Mouse (Mus musculus) forebrain, embryonic 10.5 days (tissue): ENCODE results near the gene Rcan1. TPM values are rescaled to one million over a fixed set of nuclear protein-coding genes. Genes with fewer than 3 reads are reported as not detected.
"Not testable (repeated sequence)": the region's sequence is repeated elsewhere in the genome, so short reads cannot be mapped to it uniquely, and the experiment has no call there.

Experiments
- DNase-seq: peaks from one replicate; pipeline ENCODE4 v3.0.0-alpha.2; 2017; ENCODE audit warnings: low spot score; ENCODE audit errors: extremely low spot score
- H3K27ac ChIP-seq: fragments of 300-500 bp; sonication (generic); 2 replicates; pipeline ENCODE4 v1.5.1; 2016; ENCODE audit warnings: mild to moderate bottlenecking
- H3K27me3 ChIP-seq: fragments of 300-500 bp; sonication (generic); 2 replicates; pipeline ENCODE4 v1.6.1; 2016; ENCODE audit warnings: mild to moderate bottlenecking; ENCODE audit not compliant: poor library complexity, severe bottlenecking
- H3K36me3 ChIP-seq: fragments of 300-500 bp; sonication (generic); replicated peaks from 2 replicates; pipeline ENCODE4 v1.6.1; 2016; ENCODE audit warnings: mild to moderate bottlenecking, moderate library complexity
- H3K4me1 ChIP-seq: fragments of 300-500 bp; sonication (generic); 2 replicates; pipeline ENCODE4 v1.6.1; 2016
- H3K4me3 ChIP-seq: fragments of 300-500 bp; sonication (generic); 2 replicates; pipeline ENCODE4 v1.5.1; 2016; ENCODE audit warnings: mild to moderate bottlenecking, moderate library complexity
- H3K9me3 ChIP-seq: fragments of 300-500 bp; sonication (generic); 2 replicates; pipeline ENCODE4 v1.6.1; 2016; ENCODE audit warnings: mild to moderate bottlenecking, moderate library complexity
- WGBS: fragments of 180-500 bp; shearing (Covaris S2); methylation state at CpG from one replicate; pipeline ENCODE4 v1.1.7; 2016; 5-methylcytosine and 5-hydroxymethylcytosine counted together
- polyA plus RNA-seq: library from polyadenylated mRNA; unstranded; fragments of >200 nt; fragmentation: Nextera tagmentation; extraction: Ambion mirVana; gene quantifications from 2 replicates; pipeline ENCODE4 v1.2.1, GENCODE M21; 2016

Rcan1 gene
- polyA plus RNA-seq: 34.4 and 34.7 TPM in 2 replicates

DNA sequence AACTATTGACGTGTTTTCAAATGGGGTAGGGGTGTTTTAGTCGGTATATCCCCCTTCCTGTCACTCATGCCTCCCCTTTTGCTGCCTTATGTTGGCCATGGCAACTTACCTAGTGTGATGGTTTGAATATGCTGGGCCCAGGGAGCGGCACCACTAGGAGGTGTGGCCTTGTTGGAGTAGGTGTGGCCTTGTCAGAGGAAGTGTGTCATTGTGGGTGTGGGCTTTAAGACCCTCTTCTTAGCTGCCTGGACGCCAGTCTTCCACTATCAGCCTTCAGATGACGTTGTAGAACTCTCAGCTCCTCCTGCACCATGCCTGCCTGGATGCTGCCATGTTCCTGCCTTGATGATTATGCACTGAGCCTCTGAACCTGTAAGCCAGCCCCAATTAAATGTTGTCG, at the start of gene Rcan1:
Rcan1 (minus strand) TSS at position 162 of the 400 bp plus-strand sequence.
- WGBS: 69% methylated on average over 6 of the region's 6 CpGs
- H3K27me3 ChIP-seq: no peaks in the 10 kb centered on the region
- no peak for DNase-seq
- H3K27ac ChIP-seq: no peak within 1 kb of the TSS
- H3K4me3 ChIP-seq: no peak within 1 kb of the TSS
- H3K4me1 ChIP-seq: peaks cover 10% of the 10 kb centered on the region
- no peaks in the 10 kb centered on the region for H3K9me3 ChIP-seq
- no peaks in the 10 kb centered on the region for H3K36me3 ChIP-seq

DNA sequence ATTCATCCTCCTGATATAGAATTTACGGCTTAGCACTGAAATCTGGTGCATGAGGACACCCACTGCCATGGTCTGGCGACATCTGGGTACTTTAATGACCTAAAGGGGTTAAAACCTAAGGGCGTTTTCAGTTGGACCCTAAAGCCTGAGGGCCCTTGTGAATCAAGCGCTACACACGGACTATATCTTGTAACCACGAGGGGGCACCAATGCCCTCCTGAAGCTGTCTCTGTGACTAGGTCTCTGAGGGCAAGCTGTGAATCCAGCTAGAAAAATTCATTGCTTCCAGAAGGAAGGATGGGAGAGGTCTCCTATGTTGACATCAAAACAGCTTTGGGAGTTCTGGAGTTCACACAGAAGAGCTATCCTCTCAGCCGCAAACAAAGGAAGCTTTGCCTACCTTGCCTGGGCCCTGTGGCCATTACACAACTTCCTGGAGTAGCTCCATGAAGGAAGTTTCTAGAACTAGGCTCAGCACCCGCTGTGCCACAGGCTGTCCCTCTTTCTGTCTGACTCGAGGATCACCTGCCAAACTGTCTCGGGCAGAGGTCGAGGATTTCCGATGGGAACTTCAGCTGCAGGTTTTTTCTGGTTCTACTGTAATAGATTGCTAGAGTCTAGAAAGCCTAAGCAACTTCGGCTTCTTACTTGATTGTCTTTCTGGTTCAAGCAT, 49.3 kb upstream of the Rcan1 start:
- Histone ChIP-seq H3K4me3 (no peak overlapping the region), H3K9me3 (no peaks in the 10 kb centered on the region), H3K27ac (no peak overlapping the region), H3K27me3 (peaks cover 11% of the 10 kb centered on the region; the same call in 1 of the 2 replicates), H3K36me3 (no peaks in the 10 kb centered on the region), H3K4me1 (peaks cover 30% of the 10 kb centered on the region)
- WGBS: 56% methylated on average over 13 of the region's 13 CpGs
- peak; percentile 47 for DNase-seq

DNA sequence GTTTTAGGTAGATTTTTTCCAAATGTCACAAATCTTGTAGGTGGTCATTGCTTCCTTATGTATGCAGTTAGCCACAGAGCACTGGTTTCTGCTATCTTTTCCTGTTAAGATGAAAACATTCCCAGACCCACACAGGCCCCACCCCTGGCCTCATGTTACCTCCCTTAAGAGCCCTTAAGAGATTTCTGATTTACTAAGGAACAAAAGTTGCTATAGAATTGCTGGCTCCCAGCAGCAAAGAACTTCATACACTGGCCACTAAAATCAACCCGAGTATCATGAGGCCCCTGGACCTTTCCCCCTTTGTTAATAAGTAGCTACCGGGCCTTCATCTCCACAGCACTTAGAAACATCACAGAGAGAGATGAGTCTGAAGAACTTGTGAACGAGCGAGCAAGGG, 48.1 kb upstream of the Rcan1 start:
- no peaks in the 10 kb centered on the region for H3K9me3 ChIP-seq
- no peak for DNase-seq
- no peak overlapping the region for H3K4me3 ChIP-seq
- H3K4me1 ChIP-seq: peaks cover 17% of the 10 kb centered on the region
- WGBS: 72% methylated on average over 4 of the region's 4 CpGs
- peaks cover 16% of the 10 kb centered on the region; the same call in 1 of the 2 replicates for H3K27me3 ChIP-seq
- no peak overlapping the region for H3K27ac ChIP-seq
- no peaks in the 10 kb centered on the region for H3K36me3 ChIP-seq

DNA sequence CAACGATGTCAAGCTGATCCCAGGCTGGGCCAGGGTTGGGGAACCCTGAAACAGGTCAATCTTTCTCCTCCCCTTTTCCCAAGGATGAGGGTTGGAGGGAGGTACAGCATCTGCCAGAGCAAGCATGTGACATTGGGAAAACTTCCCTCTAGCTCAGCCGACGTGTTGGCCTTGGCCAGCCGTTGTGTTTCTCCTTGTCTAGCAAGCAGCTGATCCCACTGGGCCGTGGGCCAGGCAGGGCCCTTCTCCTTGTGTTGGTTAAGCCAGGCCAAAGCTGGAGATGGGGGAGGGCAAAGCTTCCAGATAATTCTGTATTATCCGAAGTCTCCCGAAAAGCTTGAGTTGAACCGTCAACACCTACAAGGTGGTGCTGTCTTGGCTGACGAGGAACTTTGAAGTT, 45.5 kb upstream of the Rcan1 start:
- H3K27ac ChIP-seq: no peak overlapping the region
- H3K4me1 ChIP-seq: peaks cover 28% of the 10 kb centered on the region
- 90% methylated on average over 9 of the region's 9 CpGs for WGBS
- H3K27me3 ChIP-seq: peaks cover 11% of the 10 kb centered on the region; the same call in 1 of the 2 replicates
- H3K9me3 ChIP-seq: no peaks in the 10 kb centered on the region
- H3K4me3 ChIP-seq: no peak overlapping the region
- DNase-seq: no peak
- H3K36me3 ChIP-seq: no peaks in the 10 kb centered on the region

DNA sequence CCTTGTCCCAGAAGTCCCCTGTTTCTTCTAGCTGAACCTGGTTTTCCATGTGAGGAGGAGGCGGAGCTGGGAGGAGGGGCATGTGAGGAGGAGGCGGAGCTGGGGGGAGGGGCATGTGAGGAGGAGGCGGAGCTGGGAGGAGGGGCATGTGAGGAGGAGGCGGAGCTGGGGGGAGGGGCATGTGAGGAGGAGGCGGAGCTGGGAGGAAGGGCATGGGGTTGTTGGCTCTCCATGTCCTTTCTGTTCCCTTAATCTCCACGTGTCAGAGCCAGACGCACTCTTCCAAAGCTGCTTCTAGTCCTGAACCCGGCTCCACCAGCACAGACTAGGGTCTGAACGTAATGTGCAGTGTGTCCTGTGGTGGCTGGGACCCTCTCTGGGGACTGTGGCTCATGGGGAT, 44.2 kb upstream of the Rcan1 start:
- H3K27ac ChIP-seq, H3K9me3 ChIP-seq, H3K4me3 ChIP-seq, H3K36me3 ChIP-seq, H3K27me3 ChIP-seq, DNase-seq: not testable (repeated sequence)
- 69% methylated on average over 9 of the region's 9 CpGs for WGBS
- peaks cover 27% of the 10 kb centered on the region for H3K4me1 ChIP-seq

DNA sequence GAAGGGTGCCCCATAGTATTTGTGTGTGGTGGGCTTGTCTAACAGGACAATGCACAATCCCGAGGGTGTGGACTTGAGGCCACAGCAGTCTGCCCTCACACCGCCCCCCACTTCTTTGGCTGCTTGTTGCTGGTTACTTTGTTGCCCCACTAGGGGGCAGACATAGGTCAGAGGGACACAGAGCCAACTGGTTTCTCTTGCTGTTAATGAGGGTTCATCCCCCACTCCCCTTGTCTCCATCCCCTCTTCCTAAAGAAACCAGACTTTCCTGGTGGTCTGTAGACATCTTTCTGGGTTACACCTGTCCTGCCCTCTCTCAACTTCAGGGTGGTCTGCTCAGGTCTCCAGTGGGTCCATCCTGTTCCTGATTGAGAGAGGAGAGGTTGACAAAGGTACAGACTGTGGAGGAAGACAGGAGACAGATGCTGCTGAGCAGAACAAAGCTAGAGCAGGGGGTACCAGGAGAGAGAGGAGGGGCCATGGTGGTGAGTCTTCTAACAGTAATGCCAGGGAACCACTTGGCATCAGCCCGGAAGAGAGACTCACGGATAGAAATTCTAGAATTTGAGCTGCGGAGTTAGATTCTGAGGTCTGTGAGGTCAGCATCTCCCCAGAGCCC, 41.2 kb upstream of the Rcan1 start:
- DNase-seq: peak; percentile 49
- 62% methylated on average over 5 of the region's 5 CpGs for WGBS

DNA sequence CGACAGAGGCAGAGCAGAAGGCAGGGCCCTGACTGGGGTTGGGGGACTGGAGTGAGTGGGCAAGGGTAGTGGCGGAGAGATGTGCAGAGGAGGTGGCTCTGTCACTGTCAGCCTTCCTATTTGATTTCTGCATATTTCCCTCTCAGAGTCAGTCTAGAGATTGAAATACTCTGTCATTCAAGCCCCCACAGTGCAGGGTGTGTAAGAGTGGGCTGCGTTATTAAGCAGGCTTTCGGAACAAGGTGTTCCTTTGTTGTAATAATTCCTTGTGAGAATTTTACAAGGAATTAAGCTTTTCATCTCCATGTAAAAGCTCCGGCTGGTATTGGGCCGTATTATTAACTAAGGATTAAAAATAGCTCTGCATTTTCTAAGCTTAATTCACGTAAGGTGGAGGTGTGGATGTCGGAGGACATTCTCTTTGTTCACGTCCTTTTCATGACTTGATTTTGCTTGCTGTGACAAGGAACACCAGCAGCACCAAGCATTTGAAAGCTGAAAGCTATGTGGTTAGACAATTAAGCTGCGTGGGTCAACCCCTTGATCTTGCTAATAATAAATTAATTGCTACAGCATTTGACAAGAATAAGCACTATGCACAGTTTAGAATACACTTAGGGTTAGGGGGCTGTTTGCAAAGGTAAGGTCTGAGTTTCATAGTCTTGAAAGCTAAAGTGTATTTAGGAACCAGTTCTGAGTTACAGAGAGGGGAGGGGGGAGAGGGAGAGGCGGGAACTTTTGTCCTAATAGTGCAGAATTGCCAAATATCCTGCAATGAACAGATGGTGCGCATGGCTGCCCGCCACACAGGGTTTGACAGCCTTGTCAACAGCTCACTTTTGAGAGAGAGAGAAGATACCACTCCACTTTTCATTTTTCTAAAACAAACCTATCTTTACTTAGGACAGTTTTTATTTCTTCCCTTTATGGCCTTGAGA, 40.4 kb upstream of the Rcan1 start:
- Histone ChIP-seq H3K27me3 (peaks cover 6% of the 10 kb centered on the region; the same call in 1 of the 2 replicates), H3K36me3 (no peaks in the 10 kb centered on the region), H3K4me3 (no peak overlapping the region), H3K27ac (peak overlapping the region; percentile 25; the same call in 1 of the 2 replicates), H3K9me3 (no peaks in the 10 kb centered on the region), H3K4me1 (peaks cover 20% of the 10 kb centered on the region)
- DNase-seq: no peak
- 52% methylated on average over 13 of the region's 13 CpGs for WGBS

More for the DNA sequence above, 41.2 kb upstream of the Rcan1 start:
- Histone ChIP-seq H3K4me1 (peaks cover 20% of the 10 kb centered on the region), H3K27me3 (peaks cover 6% of the 10 kb centered on the region; the same call in 1 of the 2 replicates), H3K36me3 (no peaks in the 10 kb centered on the region), H3K27ac (peak overlapping the region; percentile 25; the same call in 1 of the 2 replicates), H3K4me3 (no peak overlapping the region), H3K9me3 (no peaks in the 10 kb centered on the region)

DNA sequence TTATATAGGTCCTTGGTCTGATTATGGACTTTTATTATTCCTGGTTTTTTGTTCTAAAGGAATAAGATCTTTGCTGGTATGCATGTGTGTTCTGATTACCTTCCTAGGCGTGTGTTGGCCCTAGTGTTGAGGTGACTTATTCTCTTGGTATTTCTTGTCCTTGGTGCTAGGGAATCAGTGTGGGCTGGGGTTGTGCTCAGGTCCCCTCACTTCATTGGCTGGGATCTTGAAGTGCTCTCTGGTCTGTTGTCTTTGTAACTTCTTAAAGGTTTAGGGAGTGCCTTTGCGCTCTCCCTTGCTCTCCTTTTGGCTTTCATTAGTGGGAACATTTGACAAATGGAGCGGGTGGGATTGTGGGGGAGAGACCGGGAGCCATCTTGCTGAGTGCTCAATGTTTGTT, 36.9 kb upstream of the Rcan1 start:
- H3K9me3 ChIP-seq: no peaks in the 10 kb centered on the region
- no peak for DNase-seq
- WGBS: 94% methylated on average over 4 of the region's 4 CpGs
- no peaks in the 10 kb centered on the region for H3K36me3 ChIP-seq
- H3K4me3 ChIP-seq: no peak overlapping the region
- H3K27ac ChIP-seq: no peak overlapping the region
- H3K27me3 ChIP-seq: no peaks in the 10 kb centered on the region
- peaks cover 20% of the 10 kb centered on the region for H3K4me1 ChIP-seq

DNA sequence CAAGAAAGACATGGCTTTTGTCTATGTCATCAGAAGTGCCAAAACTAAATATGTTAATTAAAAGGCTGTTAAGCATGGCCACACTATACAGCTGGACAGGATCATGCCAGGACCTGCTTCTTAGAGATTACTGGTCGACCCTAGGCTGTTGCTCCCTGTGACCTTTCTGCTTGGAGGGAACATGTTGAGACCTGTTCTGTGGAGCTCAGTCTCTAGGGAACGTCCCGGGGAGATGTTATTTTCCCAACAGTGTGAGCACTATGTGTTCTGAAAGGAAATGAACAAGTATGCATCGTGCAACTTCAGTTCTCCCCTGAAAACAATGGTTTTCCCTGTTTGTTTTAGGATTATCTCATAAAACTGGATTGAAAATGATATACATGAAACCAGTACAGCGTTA, 32.4 kb upstream of the Rcan1 start:
- WGBS: 77% methylated on average over 5 of the region's 5 CpGs
- no peak overlapping the region for H3K4me3 ChIP-seq
- H3K27ac ChIP-seq: no peak overlapping the region
- no peaks in the 10 kb centered on the region for H3K36me3 ChIP-seq
- peaks cover 28% of the 10 kb centered on the region for H3K4me1 ChIP-seq
- H3K27me3 ChIP-seq: peaks cover 33% of the 10 kb centered on the region
- no peak for DNase-seq
- H3K9me3 ChIP-seq: no peaks in the 10 kb centered on the region

DNA sequence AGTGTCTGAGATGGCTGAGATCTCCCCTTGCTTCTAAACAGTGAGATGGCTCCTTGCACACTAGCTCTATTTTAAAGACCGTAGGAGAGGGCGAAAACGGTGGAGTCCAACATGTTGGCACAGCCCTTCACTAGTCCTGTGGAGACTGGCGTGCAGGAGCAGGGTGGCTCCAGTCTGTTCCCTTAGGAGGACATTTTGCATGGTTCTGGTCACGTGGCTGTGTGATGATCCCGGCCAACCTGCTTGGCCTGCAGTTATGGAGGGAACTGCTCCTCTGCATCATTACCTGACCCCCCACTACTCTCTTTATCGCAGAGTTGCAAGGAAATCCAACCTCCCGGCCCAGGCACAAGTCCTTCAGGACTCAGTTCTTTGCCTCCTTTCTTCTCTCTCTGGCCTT, 29.9 kb upstream of the Rcan1 start:
- WGBS: 77% methylated on average over 8 of the region's 8 CpGs
- Histone ChIP-seq H3K36me3 (no peaks in the 10 kb centered on the region), H3K4me1 (peaks cover 35% of the 10 kb centered on the region), H3K27me3 (peaks cover 58% of the 10 kb centered on the region), H3K9me3 (no peaks in the 10 kb centered on the region), H3K4me3 (no peak overlapping the region), H3K27ac (no peak overlapping the region)
- no peak for DNase-seq

DNA sequence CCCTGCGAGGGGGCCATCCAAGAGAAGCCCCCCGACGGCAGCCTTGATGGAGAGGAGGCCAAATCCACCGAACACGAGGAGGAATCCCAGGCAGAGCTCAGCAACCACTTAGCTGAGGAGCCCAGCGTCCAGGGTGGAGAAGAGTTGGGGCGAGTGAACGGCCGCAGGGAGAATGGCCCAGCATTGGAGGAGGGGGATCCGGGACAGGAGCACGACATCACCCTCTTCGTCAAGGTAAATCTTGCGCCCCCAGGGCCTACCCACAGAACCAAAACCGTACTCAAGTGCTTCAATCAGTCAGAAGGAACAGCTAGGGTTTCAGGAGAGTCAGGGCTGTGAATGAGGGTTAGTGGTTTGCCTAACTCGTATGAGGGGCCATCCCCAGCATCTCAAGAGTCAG, 28.7 kb upstream of the Rcan1 start:
- WGBS: 16% methylated on average over 15 of the region's 15 CpGs
- H3K4me1 ChIP-seq: peaks cover 35% of the 10 kb centered on the region
- no peaks in the 10 kb centered on the region for H3K9me3 ChIP-seq
- H3K36me3 ChIP-seq: no peaks in the 10 kb centered on the region
- H3K27ac ChIP-seq: peak overlapping the region; percentile 70; the same call in 1 of the 2 replicates
- no peak for DNase-seq
- peaks cover 62% of the 10 kb centered on the region for H3K27me3 ChIP-seq
- peak overlapping the region; percentile 57 for H3K4me3 ChIP-seq

DNA sequence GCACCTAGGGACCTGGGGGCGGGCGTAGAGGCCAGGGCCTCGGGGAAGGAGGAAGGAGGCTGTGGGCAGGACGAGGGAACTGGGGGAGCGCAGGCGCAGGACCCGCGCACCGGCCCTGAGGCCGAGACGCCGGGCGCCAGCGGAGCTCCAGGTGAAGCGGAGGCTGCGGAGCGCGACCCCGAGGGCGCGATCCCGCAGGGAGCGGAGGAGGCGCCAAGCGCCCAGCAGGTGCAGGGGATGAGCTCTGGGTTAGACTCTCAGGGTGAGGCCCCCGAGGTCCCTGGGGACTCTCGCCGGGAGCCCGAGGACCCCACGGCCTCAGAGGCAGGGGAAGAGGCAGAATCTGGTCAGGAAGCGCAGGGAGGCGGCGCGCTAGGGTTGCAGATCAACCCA, 27.9 kb upstream of the Rcan1 start:
- DNase-seq: peak; percentile 46
- Histone ChIP-seq H3K4me3 (peak overlapping the region; percentile 57), H3K27me3 (peaks cover 62% of the 10 kb centered on the region), H3K36me3 (no peaks in the 10 kb centered on the region), H3K27ac (peak overlapping the region; percentile 70), H3K9me3 (no peaks in the 10 kb centered on the region), H3K4me1 (peaks cover 35% of the 10 kb centered on the region)
- WGBS: under 1% methylated on average over 34 of the region's 34 CpGs
